Mouse (Mus musculus): ENCODE data around the gene Wdr53. TPM values are rescaled to one million over a fixed set of nuclear protein-coding genes. Genes with fewer than 3 reads are reported as not detected.
"Not testable (repeated sequence)": the region's sequence is repeated elsewhere in the genome, so short reads cannot be mapped to it uniquely, and the experiment has no call there.

The Wdr53 gene
- polyA plus RNA-seq, 1 experiment from 2014 or later: 9.8 TPM

DNA sequence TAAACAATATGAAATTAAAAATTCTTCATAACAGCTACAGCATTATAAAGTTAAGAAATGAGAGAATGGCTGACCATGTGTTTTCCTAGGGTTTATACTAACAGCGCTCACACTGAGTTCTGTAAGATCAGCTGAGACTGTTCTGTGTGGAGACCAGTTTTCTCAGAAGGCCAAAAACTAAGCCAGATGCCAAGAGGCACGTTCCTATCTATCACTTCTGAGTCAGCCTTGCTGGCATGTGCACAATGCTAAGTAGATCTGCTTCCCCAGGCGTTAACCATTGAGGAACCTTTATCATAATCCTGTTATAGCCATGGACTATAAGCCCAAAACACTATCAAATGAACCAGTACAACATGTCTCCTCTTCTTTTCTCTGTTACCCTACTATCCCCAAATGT lies 15.0 kb upstream of the Wdr53 start:
- H3K27me3 ChIP-seq (ENCODE audit: control insufficient read depth, insufficient read depth, low read depth, low read length); H3K9me3 ChIP-seq (replicated peaks; ENCODE audit: control insufficient read depth, low read length); H3K27ac ChIP-seq (ENCODE audit: low read length); H3K4me3 ChIP-seq (ENCODE audit: low read depth, low read length); H3K36me3 ChIP-seq (ENCODE audit: control insufficient read depth, insufficient read depth); ATAC-seq (ENCODE audit: low read depth); H3K9ac ChIP-seq (ENCODE audit: low read depth, low read length); H3K4me1 ChIP-seq (ENCODE audit: control insufficient read depth, low read depth, low read length); H3K4me2 ChIP-seq (ENCODE audit: low read depth, low read length): not testable (repeated sequence)
- 74% methylated on average over 3 of the region's 3 CpGs for WGBS (ENCODE audit: insufficient replicate concordance)

DNA sequence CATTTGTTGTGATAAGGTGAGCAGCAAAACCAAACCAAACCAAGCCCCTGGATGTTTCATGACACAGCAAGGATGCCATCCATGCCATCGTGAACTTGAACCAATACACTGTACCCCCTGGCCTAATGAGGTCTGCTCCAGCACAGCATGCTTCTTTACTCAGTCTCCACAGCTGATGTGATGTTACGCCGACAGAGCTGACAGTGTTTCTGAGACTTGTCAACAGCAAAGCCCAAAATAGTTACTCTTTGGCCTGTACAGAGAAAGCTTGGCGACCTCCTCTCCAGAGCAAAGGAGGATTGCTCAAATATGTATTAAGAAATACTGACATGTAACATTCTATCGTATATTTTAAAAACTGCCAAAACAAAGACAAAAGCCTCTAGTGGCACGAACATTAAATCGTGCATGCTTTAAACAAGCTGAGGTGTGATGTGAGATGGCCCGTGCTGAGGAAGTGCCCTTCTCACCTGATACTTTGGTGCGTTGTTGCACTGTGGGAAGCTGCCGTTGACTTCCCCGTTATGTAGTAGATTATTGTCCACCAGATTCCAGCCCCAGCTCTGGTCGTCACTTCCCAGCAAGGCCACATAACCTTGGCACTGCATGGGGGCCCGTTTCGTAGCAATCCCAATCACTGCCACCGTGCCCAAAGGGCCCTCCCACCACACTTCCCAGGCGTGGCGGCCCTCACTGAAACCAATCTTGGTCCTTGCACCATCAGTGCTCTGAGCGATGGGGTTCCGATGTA lies 8.9 kb upstream of the Wdr53 start:
- Histone ChIP-seq H3K9me3 (replicated peaks; ENCODE audit: control insufficient read depth, low read length) (no peaks in the 10 kb centered on the region), H3K4me1 (ENCODE audit: control insufficient read depth, low read depth, low read length) (no peaks in the 10 kb centered on the region; the same call in 1 of the 2 replicates), H3K27ac (ENCODE audit: low read length) (no peak overlapping the region), H3K4me2 (ENCODE audit: low read depth, low read length) (no peak overlapping the region), H3K36me3 (ENCODE audit: control insufficient read depth, insufficient read depth) (peaks cover 13% of the 10 kb centered on the region), H3K27me3 (ENCODE audit: control insufficient read depth, insufficient read depth, low read depth, low read length) (no peaks in the 10 kb centered on the region), H3K4me3 (ENCODE audit: low read depth, low read length) (no peak overlapping the region), H3K9ac (ENCODE audit: low read depth, low read length) (no peak overlapping the region)
- WGBS (ENCODE audit: insufficient replicate concordance): 86% methylated on average over 19 of the region's 19 CpGs
- ATAC-seq (ENCODE audit: low read depth): no peak

DNA sequence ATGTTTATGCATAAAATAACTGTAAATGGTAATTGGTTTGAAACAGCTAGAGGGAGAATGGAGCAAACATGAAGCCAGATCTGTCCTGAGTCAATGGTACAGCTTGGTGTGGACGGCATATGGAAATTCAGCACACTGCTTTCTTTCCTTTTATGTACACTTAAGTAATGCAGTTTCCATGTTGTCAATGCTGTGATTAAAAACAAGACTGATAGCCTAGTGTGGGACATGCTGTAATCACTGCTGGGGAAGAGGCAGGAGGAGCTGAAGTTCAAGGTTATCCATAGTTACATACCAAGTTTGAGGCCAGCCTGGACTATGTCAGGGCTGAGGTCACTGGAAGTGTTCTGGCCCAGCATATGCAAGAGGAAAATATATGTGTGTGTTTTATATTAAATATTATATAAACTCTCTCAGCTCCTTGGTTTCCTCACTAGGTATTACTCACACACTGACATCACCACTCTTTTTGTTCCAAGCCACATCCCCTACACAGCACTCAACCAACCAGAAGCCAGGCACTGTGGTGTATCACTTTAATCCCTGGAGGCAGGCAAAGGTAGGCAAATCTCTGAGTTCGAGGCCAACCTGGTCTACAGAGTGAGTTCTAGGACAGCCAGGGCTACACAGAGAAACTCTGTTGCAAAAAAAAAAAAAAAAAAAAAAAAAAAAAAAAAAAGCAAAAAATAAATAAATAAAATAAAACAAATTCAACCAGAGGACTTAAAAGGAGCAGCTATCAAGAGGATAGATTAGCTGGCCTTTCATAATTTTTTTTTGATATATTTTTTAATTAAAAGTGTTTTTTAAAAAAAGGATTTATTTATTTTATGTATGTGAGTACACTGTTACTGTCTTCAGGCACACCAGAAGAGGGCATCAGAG lies 7.4 kb upstream of the Wdr53 start:
- H3K4me2 ChIP-seq (ENCODE audit: low read depth, low read length): no peak overlapping the region
- 76% methylated on average over 2 of the region's 2 CpGs for WGBS (ENCODE audit: insufficient replicate concordance)

DNA sequence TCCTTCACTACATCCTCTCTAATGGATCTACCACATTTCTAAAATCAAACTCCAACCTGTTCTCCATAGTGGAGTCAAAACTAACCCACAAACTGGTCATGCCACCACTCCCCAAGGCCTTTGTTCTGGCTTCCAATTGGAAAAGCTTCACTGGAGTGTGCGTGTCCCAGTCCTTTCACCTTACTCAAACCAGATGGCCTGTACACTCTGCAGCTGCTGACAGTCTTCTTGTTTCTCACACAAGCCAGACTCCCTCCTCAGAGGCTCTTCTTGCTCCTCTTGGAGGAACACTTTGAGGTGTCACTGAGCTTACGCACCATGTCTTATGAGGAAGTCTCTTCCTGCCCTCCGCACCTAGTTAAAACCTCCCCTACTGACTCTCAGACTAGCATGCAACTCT lies 3.1 kb upstream of the Wdr53 start:
- H3K27ac ChIP-seq (ENCODE audit: low read length): no peak overlapping the region
- WGBS (ENCODE audit: insufficient replicate concordance): 88% methylated on average over 3 of the region's 3 CpGs
- H3K36me3 ChIP-seq (ENCODE audit: control insufficient read depth, insufficient read depth): no peaks in the 10 kb centered on the region
- no peak overlapping the region for H3K9ac ChIP-seq (ENCODE audit: low read depth, low read length)
- no peak overlapping the region for H3K4me3 ChIP-seq (ENCODE audit: low read depth, low read length)
- no peak overlapping the region for H3K4me2 ChIP-seq (ENCODE audit: low read depth, low read length)
- no peaks in the 10 kb centered on the region for H3K9me3 ChIP-seq (replicated peaks; ENCODE audit: control insufficient read depth, low read length)
- H3K4me1 ChIP-seq (ENCODE audit: control insufficient read depth, low read depth, low read length): peaks cover 21% of the 10 kb centered on the region
- H3K27me3 ChIP-seq (ENCODE audit: control insufficient read depth, insufficient read depth, low read depth, low read length): no peaks in the 10 kb centered on the region
- ATAC-seq (ENCODE audit: low read depth): no peak

More for the DNA sequence above, 7.4 kb upstream of the Wdr53 start:
- no peak overlapping the region for H3K4me3 ChIP-seq (ENCODE audit: low read depth, low read length)
- H3K27ac ChIP-seq (ENCODE audit: low read length): no peak overlapping the region
- H3K27me3 ChIP-seq (ENCODE audit: control insufficient read depth, insufficient read depth, low read depth, low read length): no peaks in the 10 kb centered on the region
- H3K4me1 ChIP-seq (ENCODE audit: control insufficient read depth, low read depth, low read length): peaks cover 5% of the 10 kb centered on the region; the same call in 1 of the 2 replicates
- H3K36me3 ChIP-seq (ENCODE audit: control insufficient read depth, insufficient read depth): peaks cover 13% of the 10 kb centered on the region
- H3K9me3 ChIP-seq (replicated peaks; ENCODE audit: control insufficient read depth, low read length): no peaks in the 10 kb centered on the region
- no peak overlapping the region for H3K9ac ChIP-seq (ENCODE audit: low read depth, low read length)
- no peak for ATAC-seq (ENCODE audit: low read depth)

DNA sequence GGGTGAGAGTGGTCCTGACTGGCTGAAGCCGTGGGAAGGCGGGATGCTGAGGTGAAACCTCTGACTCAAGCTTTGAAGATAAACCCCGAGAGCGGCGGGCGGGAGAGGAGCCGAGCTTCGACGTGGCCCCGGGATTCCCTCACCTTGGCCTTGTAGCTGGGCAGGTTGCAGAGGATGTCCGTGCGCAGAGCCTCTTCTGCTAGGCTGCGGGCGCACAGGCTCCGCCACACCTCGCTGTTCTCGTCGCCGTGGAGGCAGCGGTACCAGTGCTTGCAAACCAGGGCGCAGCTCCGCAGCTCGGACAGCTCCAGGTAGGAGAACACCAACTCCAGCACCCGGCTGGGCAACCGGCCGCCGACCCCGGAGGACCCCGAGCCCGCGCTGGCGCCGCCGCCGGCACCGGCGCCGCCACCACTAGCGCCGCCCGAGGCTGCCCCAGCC lies 656 bp upstream of the Wdr53 start:
- WGBS (ENCODE audit: insufficient replicate concordance): under 1% methylated on average over 35 of the region's 41 CpGs

DNA sequence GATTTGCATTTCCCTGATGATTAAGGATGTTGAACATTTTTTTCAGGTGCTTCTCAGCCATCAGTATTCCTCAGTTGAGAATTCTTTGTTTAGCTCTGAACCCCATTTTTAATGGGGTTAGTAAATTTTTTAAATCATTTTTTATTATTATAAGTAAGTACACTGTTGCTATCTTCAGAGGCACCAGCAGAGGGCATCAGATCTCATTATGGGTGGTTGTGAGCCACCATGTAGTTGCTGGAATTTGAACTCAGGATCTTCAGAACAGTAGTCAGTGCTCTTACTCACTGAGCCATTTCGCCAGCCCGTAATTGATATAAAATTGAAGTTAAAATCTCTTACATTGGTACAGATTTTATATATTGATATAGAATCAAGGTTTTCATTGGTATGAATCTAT lies 17.2 kb downstream of the Wdr53 start:
- H3K9ac ChIP-seq (ENCODE audit: low read depth, low read length); ATAC-seq (ENCODE audit: low read depth); H3K4me1 ChIP-seq (ENCODE audit: control insufficient read depth, low read depth, low read length); H3K4me2 ChIP-seq (ENCODE audit: low read depth, low read length); H3K27me3 ChIP-seq (ENCODE audit: control insufficient read depth, insufficient read depth, low read depth, low read length); H3K36me3 ChIP-seq (ENCODE audit: control insufficient read depth, insufficient read depth); H3K27ac ChIP-seq (ENCODE audit: low read length); H3K4me3 ChIP-seq (ENCODE audit: low read depth, low read length); H3K9me3 ChIP-seq (replicated peaks; ENCODE audit: control insufficient read depth, low read length): not testable (repeated sequence)
- 62% methylated on average over 2 of the region's 2 CpGs for WGBS (ENCODE audit: insufficient replicate concordance)

More for the DNA sequence above, 656 bp upstream of the Wdr53 start:
- Histone ChIP-seq H3K27ac (ENCODE audit: low read length) (peak overlapping the region; percentile 96), H3K9ac (ENCODE audit: low read depth, low read length) (peak overlapping the region; percentile 98), H3K4me3 (ENCODE audit: low read depth, low read length) (peak overlapping the region; percentile 93), H3K4me1 (ENCODE audit: control insufficient read depth, low read depth, low read length) (peaks cover 21% of the 10 kb centered on the region), H3K27me3 (ENCODE audit: control insufficient read depth, insufficient read depth, low read depth, low read length) (no peaks in the 10 kb centered on the region), H3K9me3 (replicated peaks; ENCODE audit: control insufficient read depth, low read length) (no peaks in the 10 kb centered on the region), H3K36me3 (ENCODE audit: control insufficient read depth, insufficient read depth) (no peaks in the 10 kb centered on the region; the same call in 1 of the 2 replicates), H3K4me2 (ENCODE audit: low read depth, low read length) (peak overlapping the region; percentile 71)
- ATAC-seq (ENCODE audit: low read depth): peak; percentile 20

DNA sequence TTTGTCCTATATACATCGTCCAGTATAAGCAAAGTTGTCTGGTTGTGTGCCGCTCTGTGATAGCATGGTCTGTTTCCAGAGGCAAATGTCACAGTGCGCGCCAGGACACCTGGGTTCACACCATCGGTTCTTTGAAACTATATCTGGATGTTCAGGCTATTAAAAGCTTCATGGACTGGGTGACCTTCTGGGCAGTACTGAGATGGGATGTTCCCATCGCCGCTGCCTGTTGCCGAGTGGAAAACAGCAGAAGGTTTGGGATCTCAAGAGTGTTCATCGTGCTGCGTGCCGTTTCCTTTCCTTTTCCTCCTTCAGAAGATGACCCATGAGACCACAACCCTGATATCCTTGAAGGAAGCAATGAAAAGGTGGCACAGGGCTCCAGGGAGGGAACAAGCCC lies 24.3 kb downstream of the Wdr53 start, which contains the start of gene Smco1:
Smco1 (plus strand) TSS at position 178 of the 400 bp plus-strand sequence.
- Histone ChIP-seq H3K4me3 (ENCODE audit: low read depth, low read length) (no peak within 1 kb of the TSS), H3K27me3 (ENCODE audit: control insufficient read depth, insufficient read depth, low read depth, low read length) (no peaks in the 10 kb centered on the region), H3K9ac (ENCODE audit: low read depth, low read length) (no peak within 1 kb of the TSS), H3K4me1 (ENCODE audit: control insufficient read depth, low read depth, low read length) (peaks cover under 1% of the 10 kb centered on the region), H3K9me3 (replicated peaks; ENCODE audit: control insufficient read depth, low read length) (no peaks in the 10 kb centered on the region), H3K4me2 (ENCODE audit: low read depth, low read length) (no peak within 1 kb of the TSS), H3K36me3 (ENCODE audit: control insufficient read depth, insufficient read depth) (no peaks in the 10 kb centered on the region), H3K27ac (ENCODE audit: low read length) (no peak within 1 kb of the TSS)
- 75% methylated on average over 11 of the region's 11 CpGs for WGBS (ENCODE audit: insufficient replicate concordance)
- no peak for ATAC-seq (ENCODE audit: low read depth)

DNA sequence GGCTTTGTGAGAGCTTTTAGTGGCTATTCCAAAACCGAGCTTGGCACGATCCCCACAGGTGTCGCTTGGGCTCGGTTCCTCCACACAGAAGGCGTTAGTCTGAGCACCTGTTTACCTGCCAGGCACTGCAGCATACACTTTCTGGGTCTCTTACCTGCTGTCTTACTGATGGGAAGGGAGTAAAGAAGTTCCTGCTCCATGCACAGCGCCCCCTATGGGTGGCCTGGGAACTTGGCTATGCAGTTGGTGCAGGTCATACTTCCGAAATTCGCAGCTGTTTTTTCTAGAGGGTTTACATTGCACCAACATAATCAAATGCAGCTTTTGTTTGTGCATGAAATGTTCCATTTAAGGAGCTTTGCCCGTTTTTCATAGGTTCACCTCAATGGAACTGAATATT lies 26.3 kb downstream of the Wdr53 start:
- ATAC-seq (ENCODE audit: low read depth): no peak
- Histone ChIP-seq H3K4me3 (ENCODE audit: low read depth, low read length) (no peak overlapping the region), H3K4me1 (ENCODE audit: control insufficient read depth, low read depth, low read length) (peaks cover 8% of the 10 kb centered on the region), H3K9me3 (replicated peaks; ENCODE audit: control insufficient read depth, low read length) (no peaks in the 10 kb centered on the region), H3K27me3 (ENCODE audit: control insufficient read depth, insufficient read depth, low read depth, low read length) (no peaks in the 10 kb centered on the region), H3K4me2 (ENCODE audit: low read depth, low read length) (no peak overlapping the region), H3K9ac (ENCODE audit: low read depth, low read length) (no peak overlapping the region), H3K36me3 (ENCODE audit: control insufficient read depth, insufficient read depth) (no peaks in the 10 kb centered on the region), H3K27ac (ENCODE audit: low read length) (no peak overlapping the region)
- WGBS (ENCODE audit: insufficient replicate concordance): 53% methylated on average over 9 of the region's 9 CpGs

DNA sequence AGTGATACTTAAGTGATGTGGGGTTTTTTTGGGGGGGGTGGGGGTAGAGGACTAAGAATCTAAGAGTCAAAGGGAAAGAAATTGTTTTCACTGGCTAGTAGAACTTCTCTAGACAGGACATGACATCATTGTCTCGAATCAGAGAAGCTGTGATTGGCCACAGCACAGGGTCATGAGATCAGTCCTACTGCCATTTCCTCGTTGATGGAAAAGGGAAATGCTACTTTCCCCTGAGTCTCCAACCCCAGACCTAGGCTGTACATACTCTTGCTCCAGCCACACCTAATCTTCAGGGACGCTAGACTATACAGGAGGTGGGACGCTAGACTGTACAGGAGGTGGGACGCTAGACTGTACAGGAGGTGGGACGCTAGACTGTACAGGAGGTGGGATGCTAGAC lies 28.0 kb downstream of the Wdr53 start:
- no peak overlapping the region for H3K27ac ChIP-seq (ENCODE audit: low read length)
- H3K4me3 ChIP-seq (ENCODE audit: low read depth, low read length): no peak overlapping the region
- H3K36me3 ChIP-seq (ENCODE audit: control insufficient read depth, insufficient read depth): peaks cover 4% of the 10 kb centered on the region
- no peaks in the 10 kb centered on the region for H3K9me3 ChIP-seq (replicated peaks; ENCODE audit: control insufficient read depth, low read length)
- 79% methylated on average over 6 of the region's 6 CpGs for WGBS (ENCODE audit: insufficient replicate concordance)
- no peak overlapping the region for H3K4me2 ChIP-seq (ENCODE audit: low read depth, low read length)
- ATAC-seq (ENCODE audit: low read depth): no peak
- H3K27me3 ChIP-seq (ENCODE audit: control insufficient read depth, insufficient read depth, low read depth, low read length): no peaks in the 10 kb centered on the region
- peaks cover 16% of the 10 kb centered on the region for H3K4me1 ChIP-seq (ENCODE audit: control insufficient read depth, low read depth, low read length)
- no peak overlapping the region for H3K9ac ChIP-seq (ENCODE audit: low read depth, low read length)
